Mouse (Mus musculus): ENCODE measurements at regions not wholly inside any gene's neighbourhood (a gene's known extent, or its start where the extent isn't known, plus 50 kb on each side); places are given as distances from the start of the nearest gene placed in this dataset.

DNA sequence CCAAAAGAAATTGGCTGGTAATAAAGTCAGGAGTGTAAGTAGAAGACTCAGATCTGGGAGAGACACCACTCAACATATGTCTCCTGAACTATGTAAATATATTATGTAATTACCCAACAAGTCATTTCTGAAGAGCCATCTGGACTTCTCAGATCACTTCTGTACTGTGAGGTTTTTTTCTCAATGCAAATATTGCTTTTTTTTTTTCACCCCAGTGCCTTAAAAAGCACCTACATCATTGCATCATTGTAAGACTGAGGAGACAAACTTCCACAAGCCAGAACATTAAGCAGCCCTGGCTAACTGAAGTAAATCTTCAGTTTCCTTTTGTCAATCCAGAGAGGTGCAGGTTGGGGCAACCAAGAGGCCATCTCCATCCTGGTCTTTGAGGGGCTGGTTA is 55.8 kb upstream of the Adtrp start:
- peak in 1 of 2 experiments; percentile 48 for DNase-seq (ENCODE audit: low spot score in 2 of 2)
- intact Hi-C loops (cut with DNase I) = loop anchor here (5.0 kb wide), 2 partner anchors 149 to 156 kb away; partner anchors contain the start of gene Hivep1

DNA sequence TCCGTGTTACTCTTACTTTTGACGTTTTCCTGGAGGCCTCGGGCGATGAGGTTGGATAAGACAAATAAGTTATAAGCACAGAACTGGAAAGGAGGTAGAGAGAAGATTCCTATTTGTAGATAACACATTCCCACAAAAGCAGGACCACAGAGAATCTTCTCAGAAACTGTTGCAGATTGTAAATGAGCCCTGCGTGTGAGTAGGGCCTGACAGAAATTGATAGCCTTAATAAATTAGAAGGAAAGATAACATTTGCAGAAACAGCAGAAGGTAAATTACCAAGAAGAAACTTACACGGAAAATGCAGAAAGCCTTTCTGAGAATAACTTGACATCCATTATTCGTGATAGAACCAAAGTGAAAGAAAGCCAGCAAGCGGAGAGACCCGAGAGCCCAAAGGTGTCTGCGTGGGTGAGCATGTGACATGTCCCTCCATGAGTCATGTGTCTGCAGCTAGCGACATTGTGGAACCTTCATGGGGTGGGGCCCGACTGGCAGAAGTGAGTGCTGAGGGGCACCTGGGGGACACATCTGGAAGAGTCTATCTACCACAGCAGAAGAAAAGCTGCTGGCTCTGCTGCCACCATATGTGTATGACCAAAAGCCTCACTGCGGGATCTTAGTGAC is 52.5 kb upstream of the Adtrp start:
- intact Hi-C loops (cut with DNase I) = loop anchor here (5.0 kb wide), 2 partner anchors 152 to 153 kb away; partner anchors contain the start of gene Hivep1
- no peak for DNase-seq (ENCODE audit: low spot score in 2 of 2)

DNA sequence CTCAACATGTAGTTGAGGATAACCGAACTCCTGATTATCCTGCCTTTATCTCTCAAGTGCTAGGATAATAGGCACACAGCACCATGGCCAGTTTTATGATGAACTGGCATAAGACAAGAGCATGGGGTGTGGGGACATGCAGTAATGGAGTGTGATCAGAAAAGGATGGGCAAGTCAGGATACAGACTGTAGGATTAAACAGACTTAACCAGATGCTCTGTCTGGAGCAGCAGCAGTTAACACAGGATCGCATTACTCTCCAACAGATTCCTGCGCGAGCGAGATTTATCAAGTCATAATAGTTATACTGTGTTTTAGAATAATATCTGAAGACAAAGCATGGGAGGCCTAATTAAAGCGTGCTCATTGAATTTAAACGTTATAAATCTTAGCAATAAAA is 51.8 kb upstream of the Adtrp start:
- DNase-seq (ENCODE audit: low spot score in 2 of 2) = no peak
- intact Hi-C loops (cut with DNase I) = no loop called here

DNA sequence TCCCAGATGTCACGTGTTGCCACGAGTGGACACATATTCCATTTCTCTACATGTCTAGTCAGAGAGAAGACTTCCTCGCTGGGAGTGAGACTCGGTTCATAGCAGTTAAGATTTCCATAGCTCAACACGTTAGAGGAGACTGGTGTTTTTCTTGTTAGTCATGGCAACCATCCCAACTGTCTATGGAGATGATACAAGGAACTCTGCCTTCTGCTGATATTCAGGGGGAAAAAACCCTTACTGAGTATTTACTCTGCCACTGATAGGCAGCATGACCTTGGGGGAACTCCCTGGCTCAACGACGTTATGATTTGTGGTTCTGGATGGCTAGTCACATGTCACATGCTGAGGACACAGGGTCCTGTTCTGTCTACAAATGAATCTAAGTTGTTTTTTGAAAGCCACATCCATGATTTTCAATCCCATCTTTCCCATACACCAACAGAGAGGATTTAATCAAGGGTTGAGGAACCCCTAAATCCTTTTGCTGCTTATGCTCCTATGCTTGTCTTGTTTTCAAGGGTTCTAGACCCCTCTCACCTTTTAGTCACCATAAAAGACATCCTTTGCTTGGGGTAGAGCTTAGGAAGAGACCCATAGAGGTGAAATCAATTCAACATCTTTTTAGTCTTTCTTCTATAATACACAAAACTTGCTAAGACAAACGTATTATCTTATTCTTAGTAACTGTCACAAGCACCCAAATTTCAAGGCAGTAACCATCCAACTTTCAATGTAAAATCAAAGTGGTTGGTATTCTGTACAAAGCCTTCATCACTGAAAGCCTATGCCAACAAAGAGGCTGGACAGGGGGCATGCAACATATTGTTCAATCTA is 50.2 kb upstream of the Adtrp start:
- intact Hi-C loops (cut with DNase I) = no loop called here
- DNase-seq (ENCODE audit: low spot score in 2 of 2) = peak in 1 of 2 experiments; percentile 15

Measured in left cerebral cortex, postnatal 14 days (tissue).